Mouse (Mus musculus) megakaryocyte, embryonic 14.5 days (primary cell): ENCODE results near the gene Mesd.

Experiments
- FLI1 ChIP-seq: IDR thresholded peaks from 2 replicates; pipeline ENCODE4 v1.6.1; 2012; ENCODE audit warnings: low read length, inconsistent platforms, mixed read lengths
- GATA1 ChIP-seq: IDR thresholded peaks from 3 replicates; pipeline ENCODE4 v1.6.1; 2012; ENCODE audit warnings: mixed read lengths, low read length, inconsistent platforms, borderline replicate concordance

- TF ChIP-seq GATA1 (no peak), FLI1 (no peak)
These were observed 8.0 kb downstream of the Mesd start for GRCm38 (mm10) chr7:83892333-83892669.
